Mouse (Mus musculus): ENCODE data around the gene Ttn. TPM values are rescaled to one million over a fixed set of nuclear protein-coding genes. Genes with fewer than 3 reads are reported as not detected.

Gene Ttn
- polyA plus RNA-seq, 1 experiment from 2014 or later: 9.5 TPM

- WGBS: 87% methylated on average over 20 of the region's 20 CpGs
- Histone ChIP-seq H3K36me3 (no peaks in the 10 kb centered on the region), H3K9ac (no peak overlapping the region), H3K27me3 (no peaks in the 10 kb centered on the region), H3K9me3 (replicated peaks) (no peaks in the 10 kb centered on the region), H3K4me1 (no peaks in the 10 kb centered on the region), H3K4me3 (replicated peaks) (no peak overlapping the region), H3K4me2 (no peak overlapping the region), H3K27ac (no peak overlapping the region)
- ATAC-seq (replicated peaks; ENCODE audit: low FRiP score): no peak
These were observed 168.1 kb downstream of the Ttn start for GRCm38 (mm10) chr2:76814048-76814817.

- no peak for ATAC-seq (replicated peaks; ENCODE audit: low FRiP score)
- Histone ChIP-seq H3K27me3 (no peaks in the 10 kb centered on the region), H3K4me3 (replicated peaks) (no peak overlapping the region), H3K4me2 (no peak overlapping the region), H3K9me3 (replicated peaks) (no peaks in the 10 kb centered on the region), H3K27ac (no peak overlapping the region), H3K9ac (no peak overlapping the region), H3K4me1 (no peaks in the 10 kb centered on the region), H3K36me3 (no peaks in the 10 kb centered on the region)
- WGBS: 95% methylated on average over 17 of the region's 17 CpGs
These were observed 171.2 kb downstream of the Ttn start for GRCm38 (mm10) chr2:76811160-76811559.

- 91% methylated on average over 10 of the region's 10 CpGs for WGBS
- no peaks in the 10 kb centered on the region for H3K4me1 ChIP-seq
- H3K27ac ChIP-seq: no peak overlapping the region
- no peak for ATAC-seq (replicated peaks; ENCODE audit: low FRiP score)
- H3K36me3 ChIP-seq: no peaks in the 10 kb centered on the region
- H3K9me3 ChIP-seq (replicated peaks): no peaks in the 10 kb centered on the region
- H3K4me2 ChIP-seq: no peak overlapping the region
- H3K4me3 ChIP-seq (replicated peaks): no peak overlapping the region
- H3K27me3 ChIP-seq: no peaks in the 10 kb centered on the region
- no peak overlapping the region for H3K9ac ChIP-seq
These were observed 174.0 kb downstream of the Ttn start for GRCm38 (mm10) chr2:76808334-76808733.

GRCm38 (mm10) chr2:76807284-76807683, 175.1 kb downstream of the Ttn start:
- Histone ChIP-seq H3K9ac (no peak overlapping the region), H3K36me3 (no peaks in the 10 kb centered on the region), H3K4me3 (replicated peaks) (no peak overlapping the region), H3K27ac (no peak overlapping the region), H3K9me3 (replicated peaks) (no peaks in the 10 kb centered on the region), H3K27me3 (no peaks in the 10 kb centered on the region), H3K4me2 (no peak overlapping the region), H3K4me1 (no peaks in the 10 kb centered on the region)
- no peak for ATAC-seq (replicated peaks; ENCODE audit: low FRiP score)
- 90% methylated on average over 7 of the region's 7 CpGs for WGBS

- Histone ChIP-seq H3K27me3 (no peaks in the 10 kb centered on the region), H3K27ac (no peak overlapping the region), H3K4me3 (replicated peaks) (no peak overlapping the region), H3K4me1 (no peaks in the 10 kb centered on the region), H3K9ac (no peak overlapping the region), H3K36me3 (no peaks in the 10 kb centered on the region), H3K4me2 (no peak overlapping the region), H3K9me3 (replicated peaks) (no peaks in the 10 kb centered on the region)
- ATAC-seq (replicated peaks; ENCODE audit: low FRiP score): no peak
- 82% methylated on average over 9 of the region's 9 CpGs for WGBS
These were observed 175.5 kb downstream of the Ttn start for GRCm38 (mm10) chr2:76806861-76807260.

- ATAC-seq (replicated peaks; ENCODE audit: low FRiP score): no peak
- Histone ChIP-seq H3K9ac (no peak overlapping the region), H3K27ac (no peak overlapping the region), H3K27me3 (no peaks in the 10 kb centered on the region), H3K4me2 (no peak overlapping the region), H3K4me1 (no peaks in the 10 kb centered on the region), H3K36me3 (no peaks in the 10 kb centered on the region), H3K4me3 (replicated peaks) (no peak overlapping the region), H3K9me3 (replicated peaks) (no peaks in the 10 kb centered on the region)
- WGBS: 73% methylated on average over 4 of the region's 4 CpGs
These were observed 176.0 kb downstream of the Ttn start for GRCm38 (mm10) chr2:76806376-76806775.

- no peak overlapping the region for H3K4me2 ChIP-seq
- no peaks in the 10 kb centered on the region for H3K36me3 ChIP-seq
- no peak overlapping the region for H3K27ac ChIP-seq
- H3K9me3 ChIP-seq (replicated peaks): no peaks in the 10 kb centered on the region
- H3K4me3 ChIP-seq (replicated peaks): no peak overlapping the region
- H3K27me3 ChIP-seq: no peaks in the 10 kb centered on the region
- 77% methylated on average over 5 of the region's 5 CpGs for WGBS
- no peak for ATAC-seq (replicated peaks; ENCODE audit: low FRiP score)
- H3K9ac ChIP-seq: no peak overlapping the region
- H3K4me1 ChIP-seq: no peaks in the 10 kb centered on the region
These were observed 177.0 kb downstream of the Ttn start for GRCm38 (mm10) chr2:76805191-76805892.

GRCm38 (mm10) chr2:76784171-76784570, 198.2 kb downstream of the Ttn start:
- Histone ChIP-seq H3K27ac (no peak overlapping the region), H3K4me2 (no peak overlapping the region), H3K36me3 (no peaks in the 10 kb centered on the region), H3K9ac (no peak overlapping the region), H3K9me3 (replicated peaks) (no peaks in the 10 kb centered on the region; the same call in 1 of the 2 replicates), H3K4me1 (no peaks in the 10 kb centered on the region), H3K27me3 (no peaks in the 10 kb centered on the region), H3K4me3 (replicated peaks) (no peak overlapping the region)
- ATAC-seq (replicated peaks; ENCODE audit: low FRiP score): no peak
- WGBS: 96% methylated on average over 12 of the region's 12 CpGs

- WGBS: 89% methylated on average over 13 of the region's 13 CpGs
- Histone ChIP-seq H3K4me1 (no peaks in the 10 kb centered on the region), H3K9me3 (replicated peaks) (no peaks in the 10 kb centered on the region; the same call in 1 of the 2 replicates), H3K9ac (no peak overlapping the region), H3K4me2 (no peak overlapping the region), H3K27me3 (no peaks in the 10 kb centered on the region), H3K36me3 (no peaks in the 10 kb centered on the region), H3K4me3 (replicated peaks) (no peak overlapping the region), H3K27ac (no peak overlapping the region)
- ATAC-seq (replicated peaks; ENCODE audit: low FRiP score): no peak
These were observed 201.6 kb downstream of the Ttn start for GRCm38 (mm10) chr2:76780792-76781191.

- 95% methylated on average over 10 of the region's 10 CpGs for WGBS
- ATAC-seq (replicated peaks; ENCODE audit: low FRiP score): no peak
- no peaks in the 10 kb centered on the region for H3K27me3 ChIP-seq
These were observed 212.5 kb downstream of the Ttn start for GRCm38 (mm10) chr2:76769831-76770230.

GRCm38 (mm10) chr2:76767231-76767630, 215.1 kb downstream of the Ttn start:
- Histone ChIP-seq H3K9ac (no peak overlapping the region), H3K9me3 (replicated peaks) (no peaks in the 10 kb centered on the region), H3K4me2 (no peak overlapping the region), H3K27ac (no peak overlapping the region), H3K27me3 (no peaks in the 10 kb centered on the region), H3K36me3 (no peaks in the 10 kb centered on the region), H3K4me3 (replicated peaks) (no peak overlapping the region), H3K4me1 (no peaks in the 10 kb centered on the region)
- ATAC-seq (replicated peaks; ENCODE audit: low FRiP score): no peak
- 93% methylated on average over 12 of the region's 12 CpGs for WGBS

More at GRCm38 (mm10) chr2:76769831-76770230, 212.5 kb downstream of the Ttn start:
- Histone ChIP-seq H3K27ac (no peak overlapping the region), H3K4me3 (replicated peaks) (no peak overlapping the region), H3K9ac (no peak overlapping the region), H3K4me2 (no peak overlapping the region), H3K36me3 (no peaks in the 10 kb centered on the region), H3K9me3 (replicated peaks) (no peaks in the 10 kb centered on the region), H3K4me1 (no peaks in the 10 kb centered on the region)

GRCm38 (mm10) chr2:76764526-76764925, 217.8 kb downstream of the Ttn start:
- no peaks in the 10 kb centered on the region for H3K4me1 ChIP-seq
- no peak overlapping the region for H3K9ac ChIP-seq
- H3K4me3 ChIP-seq (replicated peaks): no peak overlapping the region
- WGBS: 93% methylated on average over 13 of the region's 13 CpGs
- H3K9me3 ChIP-seq (replicated peaks): no peaks in the 10 kb centered on the region
- no peaks in the 10 kb centered on the region for H3K27me3 ChIP-seq
- H3K36me3 ChIP-seq: no peaks in the 10 kb centered on the region
- no peak for ATAC-seq (replicated peaks; ENCODE audit: low FRiP score)
- no peak overlapping the region for H3K27ac ChIP-seq
- no peak overlapping the region for H3K4me2 ChIP-seq

Measured in kidney, embryonic 15.5 days (tissue).